Mouse (Mus musculus) heart, embryonic 13.5 days (tissue): Measurements from ENCODE around the gene Zfp704. TPM values are rescaled to one million over a fixed set of nuclear protein-coding genes. Genes with fewer than 3 reads are reported as not detected.

ENCODE experiments used
- ATAC-seq: fragments of 200-750 bp; cut with Nextera tagmentation; 2 replicates; pipeline ENCODE4 v1.8.0; 2017; ENCODE audit warnings: moderate TSS enrichment; ENCODE audit not compliant: insufficient number of reproducible peaks, low FRiP score, low TSS enrichment; ENCODE audit errors: extremely low read depth
- H3K27ac ChIP-seq: fragments of 300-500 bp; sonication (generic); replicated peaks from 2 replicates; pipeline ENCODE4 v1.5.1; 2015; ENCODE audit warnings: moderate library complexity, mild to moderate bottlenecking, inconsistent platforms
- H3K27me3 ChIP-seq: fragments of 300-500 bp; sonication (generic); replicated peaks from 2 replicates; pipeline ENCODE4 v1.6.1; 2015; ENCODE audit warnings: mild to moderate bottlenecking, inconsistent platforms
- H3K36me3 ChIP-seq: fragments of 300-500 bp; sonication (generic); 2 replicates; pipeline ENCODE4 v1.6.1; 2015; ENCODE audit warnings: mild to moderate bottlenecking, inconsistent platforms
- H3K4me1 ChIP-seq: fragments of 300-500 bp; sonication (generic); 2 replicates; pipeline ENCODE4 v1.6.1; 2015; ENCODE audit warnings: inconsistent platforms
- H3K4me2 ChIP-seq: fragments of 300-500 bp; sonication (generic); 2 replicates; pipeline ENCODE4 v1.6.1; 2015; ENCODE audit warnings: inconsistent platforms, mild to moderate bottlenecking, moderate library complexity
- H3K4me3 ChIP-seq: fragments of 300-500 bp; sonication (generic); 2 replicates; pipeline ENCODE4 v1.5.1; 2015; ENCODE audit warnings: moderate library complexity, mild to moderate bottlenecking, inconsistent platforms
- H3K9ac ChIP-seq: fragments of 300-500 bp; sonication (generic); 2 replicates; pipeline ENCODE4 v1.6.1; 2015; ENCODE audit warnings: inconsistent platforms, mild to moderate bottlenecking, moderate library complexity
- H3K9me3 ChIP-seq: fragments of 300-500 bp; sonication (generic); 2 replicates; pipeline ENCODE4 v1.6.1; 2016; ENCODE audit warnings: inconsistent platforms
- WGBS: fragments of 180-500 bp; shearing (Covaris S2); methylation state at CpG from one replicate; pipeline ENCODE4 v1.1.7; 2015; ENCODE audit warnings: mixed read lengths; 5-methylcytosine and 5-hydroxymethylcytosine counted together
- polyA plus RNA-seq: library from polyadenylated mRNA; unstranded; fragments of >200 nt; fragmentation: Nextera tagmentation; extraction: Ambion mirVana; gene quantifications from 2 replicates; pipeline ENCODE4 v1.2.1, GENCODE M21; 2015

Gene Zfp704
- polyA plus RNA-seq, 1 experiment from 2014 or later, result 6.5 TPM

DNA sequence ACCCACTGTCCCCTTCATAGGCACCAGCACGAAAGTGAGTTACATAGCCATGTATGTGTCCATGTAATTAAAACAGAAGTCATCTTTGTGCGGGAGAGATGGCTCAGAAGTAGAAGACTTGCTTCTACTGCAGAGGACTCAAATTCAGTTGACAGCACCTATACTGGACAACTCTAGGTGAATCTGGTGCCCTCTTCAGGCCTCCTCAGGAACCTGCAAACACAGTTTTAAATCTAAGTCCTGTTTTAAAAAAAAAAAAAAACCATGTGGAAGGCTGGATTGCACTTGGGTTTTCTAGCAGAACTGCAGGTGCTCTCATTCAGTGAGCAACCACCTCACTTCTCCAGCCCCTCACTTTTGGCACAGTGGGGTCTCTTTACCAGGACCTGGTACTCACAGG lies 16.1 kb downstream of the Zfp704 start:
- WGBS, result 70% methylated on average over 2 of the region's 2 CpGs
- Histone ChIP-seq H3K36me3 (no peaks in the 10 kb centered on the region), H3K27ac (no peak overlapping the region), H3K9me3 (no peaks in the 10 kb centered on the region), H3K4me2 (no peak overlapping the region), H3K27me3 (no peaks in the 10 kb centered on the region), H3K9ac (no peak overlapping the region), H3K4me3 (no peak overlapping the region), H3K4me1 (peaks cover 27% of the 10 kb centered on the region)
- no peak for ATAC-seq

DNA sequence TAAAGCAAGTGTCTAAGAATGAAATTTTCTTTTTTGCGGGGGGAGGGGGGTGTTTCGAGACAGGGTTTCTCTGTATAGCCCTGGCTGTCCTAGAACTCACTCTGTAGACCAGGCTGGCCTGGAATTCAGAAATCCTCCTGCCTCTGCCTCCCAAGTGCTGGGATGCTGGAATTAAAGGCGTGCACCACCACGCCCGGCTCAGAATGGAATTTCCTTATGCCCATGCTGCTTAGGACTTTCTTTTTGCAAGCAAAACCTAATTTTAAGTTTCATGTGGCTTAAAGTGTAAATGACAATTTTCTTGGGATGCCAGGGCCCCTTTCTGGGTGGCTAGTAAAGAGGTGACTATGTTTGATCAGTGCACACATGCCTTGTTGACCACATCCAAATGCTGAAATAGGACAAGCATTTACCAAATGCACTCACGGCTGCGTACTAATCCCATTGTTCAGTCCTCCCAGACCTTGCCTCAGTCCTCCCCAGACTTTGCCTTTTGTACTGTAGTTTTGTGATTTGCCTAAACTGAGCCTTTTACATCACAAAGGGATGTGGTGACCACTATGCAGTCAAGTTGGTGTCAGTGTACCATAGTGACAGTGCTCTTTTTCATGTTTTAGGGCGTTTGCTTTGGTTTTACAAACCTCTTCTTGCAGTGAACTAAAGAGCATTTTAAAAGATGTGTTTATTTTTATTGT lies 18.3 kb downstream of the Zfp704 start:
- no peak for ATAC-seq
- no peak overlapping the region for H3K27ac ChIP-seq
- 92% methylated on average over 8 of the region's 8 CpGs for WGBS
- peaks cover 6% of the 10 kb centered on the region; the same call in 1 of the 2 replicates for H3K36me3 ChIP-seq
- no peaks in the 10 kb centered on the region for H3K27me3 ChIP-seq
- no peaks in the 10 kb centered on the region for H3K9me3 ChIP-seq
- H3K4me1 ChIP-seq, result peaks cover 27% of the 10 kb centered on the region
- no peak overlapping the region for H3K4me3 ChIP-seq
- no peak overlapping the region for H3K9ac ChIP-seq
- no peak overlapping the region for H3K4me2 ChIP-seq

DNA sequence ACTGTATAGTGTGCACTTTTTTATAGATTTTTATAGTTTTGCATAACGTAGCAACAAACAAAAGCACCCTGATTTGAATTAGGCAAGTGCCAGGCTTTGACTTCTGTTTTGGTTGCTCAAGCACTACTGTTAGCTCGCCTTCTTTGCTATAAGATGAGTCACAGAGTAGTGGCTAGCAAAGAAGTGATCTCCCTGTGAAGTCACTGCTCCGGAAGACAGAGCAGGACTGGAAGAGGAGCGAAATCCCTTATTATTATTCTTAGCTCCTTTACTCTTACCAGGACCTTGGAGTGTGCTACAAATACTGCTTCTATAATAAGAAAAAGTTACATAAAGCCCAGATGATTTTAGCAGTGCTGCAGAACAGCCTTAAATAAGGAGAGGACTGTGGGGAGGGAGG lies 21.2 kb downstream of the Zfp704 start:
- 79% methylated on average over 4 of the region's 4 CpGs for WGBS
- H3K27me3 ChIP-seq, result no peaks in the 10 kb centered on the region
- H3K4me3 ChIP-seq, result no peak overlapping the region
- ATAC-seq, result no peak
- no peak overlapping the region for H3K9ac ChIP-seq
- no peak overlapping the region for H3K27ac ChIP-seq
- H3K4me1 ChIP-seq, result peaks cover 34% of the 10 kb centered on the region
- H3K4me2 ChIP-seq, result no peak overlapping the region
- H3K36me3 ChIP-seq, result peaks cover 9% of the 10 kb centered on the region; the same call in 1 of the 2 replicates
- no peaks in the 10 kb centered on the region for H3K9me3 ChIP-seq

DNA sequence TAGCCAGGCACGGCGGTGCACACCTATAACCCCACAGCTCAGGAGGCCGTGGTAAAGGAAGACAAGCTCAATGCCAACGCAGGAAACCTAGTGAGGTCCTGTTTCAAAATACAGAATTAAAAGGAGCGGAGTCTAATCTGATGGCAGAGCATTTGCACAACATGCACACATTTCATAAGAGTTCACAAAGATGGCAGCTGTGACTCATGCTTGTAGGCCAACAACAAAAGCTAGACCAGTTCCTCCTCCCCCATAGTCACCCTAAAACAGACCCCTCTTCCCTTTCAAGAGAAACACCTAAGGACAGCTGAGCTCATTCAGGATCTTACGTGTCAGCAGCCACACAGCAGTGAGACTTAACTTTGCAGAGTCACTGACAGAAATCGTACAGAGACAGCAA lies 22.6 kb downstream of the Zfp704 start:
- ATAC-seq, result no peak
- Histone ChIP-seq H3K4me3 (no peak overlapping the region), H3K36me3 (peaks cover 9% of the 10 kb centered on the region; the same call in 1 of the 2 replicates), H3K27ac (no peak overlapping the region), H3K9me3 (no peaks in the 10 kb centered on the region), H3K9ac (no peak overlapping the region), H3K4me2 (no peak overlapping the region), H3K4me1 (peaks cover 42% of the 10 kb centered on the region), H3K27me3 (no peaks in the 10 kb centered on the region)
- WGBS, result 93% methylated on average over 7 of the region's 7 CpGs

DNA sequence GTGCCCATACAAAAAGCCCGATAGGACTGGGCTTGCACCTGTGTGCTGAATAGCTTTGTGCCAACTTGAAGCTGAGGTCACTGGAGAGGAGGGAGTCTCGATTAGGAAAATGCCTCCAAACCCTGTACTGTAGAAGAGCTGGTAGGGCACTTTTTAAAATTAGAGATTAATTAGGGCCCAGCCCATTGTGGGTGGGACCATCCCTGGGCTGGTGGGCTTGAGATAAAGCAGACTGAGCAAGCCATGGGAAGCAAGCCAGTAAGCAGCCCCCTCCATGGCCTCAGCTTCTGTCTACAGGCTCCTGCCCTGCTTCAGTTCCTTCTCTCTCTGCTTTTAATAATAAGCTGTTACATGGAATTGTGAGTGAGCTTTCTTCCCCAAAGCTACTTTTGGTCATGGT lies 26.4 kb downstream of the Zfp704 start:
- ATAC-seq, result no peak
- H3K36me3 ChIP-seq, result peaks cover 9% of the 10 kb centered on the region; the same call in 1 of the 2 replicates

DNA sequence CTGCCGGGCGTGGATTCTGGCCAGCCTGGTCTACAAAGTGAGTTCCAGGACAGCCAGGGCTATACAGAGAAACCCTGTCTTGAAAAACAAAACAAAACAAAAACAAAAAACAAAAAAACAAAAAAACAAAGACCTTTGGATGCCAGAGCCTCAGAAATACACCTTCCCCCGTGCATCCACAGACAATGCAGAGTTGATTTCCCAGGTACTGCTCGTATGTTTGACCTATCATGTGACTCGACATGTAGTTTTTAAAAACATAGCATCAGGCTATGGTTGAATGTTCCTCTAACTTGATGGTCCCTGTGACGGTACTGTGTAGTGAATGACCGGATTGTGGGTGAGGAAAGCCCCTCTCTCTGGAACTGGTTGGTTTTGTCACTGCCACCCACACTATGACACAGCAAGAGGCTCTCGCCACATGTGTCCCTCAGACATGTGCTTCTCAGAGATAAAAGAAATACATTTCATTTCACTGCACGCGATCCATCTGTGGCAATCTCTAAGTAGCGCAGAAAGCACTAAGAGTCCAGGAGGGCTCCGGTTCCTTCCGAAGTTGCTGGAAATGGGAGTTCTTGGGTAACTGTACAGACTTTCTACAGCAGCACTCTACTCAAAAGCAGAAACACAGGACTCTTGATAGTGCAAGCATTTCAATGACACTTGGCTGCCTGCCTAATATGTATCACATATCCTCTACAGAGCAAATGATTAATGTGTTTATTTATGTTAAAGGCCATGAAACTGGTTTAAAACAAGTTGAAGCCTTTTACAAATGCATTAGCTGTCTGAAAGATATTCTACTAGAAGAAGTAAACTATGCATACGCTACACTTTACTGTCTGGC lies 28.7 kb downstream of the Zfp704 start:
- Histone ChIP-seq H3K4me2 (peak overlapping the region; percentile 55), H3K27ac (peak overlapping the region; percentile 82), H3K36me3 (no peaks in the 10 kb centered on the region), H3K27me3 (no peaks in the 10 kb centered on the region), H3K4me1 (peaks cover 67% of the 10 kb centered on the region), H3K9me3 (no peaks in the 10 kb centered on the region), H3K4me3 (peak overlapping the region; percentile 23; the same call in 1 of the 2 replicates), H3K9ac (peak overlapping the region; percentile 59; the same call in 1 of the 2 replicates)
- peak; percentile 52; the same call in 1 of the 2 replicates for ATAC-seq
- WGBS, result 53% methylated on average over 14 of the region's 14 CpGs

More for the DNA sequence above, 26.4 kb downstream of the Zfp704 start:
- Histone ChIP-seq H3K27me3 (no peaks in the 10 kb centered on the region), H3K4me3 (no peak overlapping the region), H3K9ac (peak overlapping the region; percentile 42; the same call in 1 of the 2 replicates), H3K27ac (peak overlapping the region; percentile 3; the same call in 1 of the 2 replicates), H3K9me3 (no peaks in the 10 kb centered on the region), H3K4me2 (no peak overlapping the region), H3K4me1 (peaks cover 57% of the 10 kb centered on the region)
- WGBS, result 54% methylated on average over 2 of the region's 2 CpGs

DNA sequence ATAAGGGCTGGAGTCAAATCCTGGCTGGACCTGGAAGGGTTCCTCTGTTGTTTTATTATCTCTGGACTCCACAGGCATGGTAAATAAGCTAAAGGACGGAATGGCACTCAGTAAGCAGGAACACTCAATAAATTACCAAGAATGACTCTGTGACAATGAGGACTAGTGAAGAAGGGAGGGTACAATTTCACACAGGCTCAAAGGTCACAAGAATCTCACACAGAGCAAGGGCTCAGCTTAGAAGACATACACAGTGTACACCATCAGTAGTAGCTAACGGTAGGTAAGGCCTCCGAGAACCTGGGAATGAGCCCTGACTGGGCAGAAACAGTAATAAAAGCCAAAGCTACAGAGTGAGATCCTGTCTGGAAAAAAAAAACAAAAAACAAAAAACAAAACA lies 29.8 kb downstream of the Zfp704 start:
- Histone ChIP-seq H3K27ac (no peak overlapping the region), H3K9ac (no peak overlapping the region), H3K9me3 (no peaks in the 10 kb centered on the region), H3K4me1 (peaks cover 73% of the 10 kb centered on the region), H3K27me3 (no peaks in the 10 kb centered on the region), H3K4me2 (no peak overlapping the region), H3K36me3 (no peaks in the 10 kb centered on the region), H3K4me3 (no peak overlapping the region)
- WGBS, result 79% methylated on average over 3 of the region's 3 CpGs
- no peak for ATAC-seq

DNA sequence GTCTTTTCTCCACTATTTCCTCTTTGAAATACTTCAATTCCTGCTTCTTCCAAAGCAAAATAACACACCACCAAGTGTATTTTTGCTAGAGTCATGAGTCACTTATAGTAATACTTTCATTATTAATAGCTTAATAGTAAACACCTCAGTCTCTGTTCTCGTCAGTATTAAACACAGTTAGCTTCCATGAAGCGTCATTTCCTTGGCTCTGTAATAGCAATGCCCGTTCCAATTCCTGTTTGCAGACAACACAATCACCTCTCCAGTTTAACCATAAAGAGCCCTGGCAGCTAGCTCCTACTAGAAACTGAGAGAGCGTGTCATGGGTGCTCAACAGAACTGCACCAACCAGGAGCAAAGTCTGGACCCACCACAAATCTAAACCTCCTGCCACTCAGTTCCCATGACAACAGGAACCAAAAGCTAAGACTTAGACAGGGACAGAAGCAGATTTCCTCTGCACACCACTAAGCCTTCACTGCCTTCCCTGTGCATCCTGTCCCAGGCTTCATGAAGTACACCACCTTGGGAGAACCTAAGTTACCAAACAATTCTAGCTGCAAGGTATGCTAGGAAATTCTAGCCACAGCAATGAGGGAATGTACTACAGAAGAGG lies 30.7 kb downstream of the Zfp704 start:
- no peaks in the 10 kb centered on the region for H3K36me3 ChIP-seq
- 61% methylated on average over 4 of the region's 4 CpGs for WGBS
- no peak overlapping the region for H3K9ac ChIP-seq
- H3K9me3 ChIP-seq, result no peaks in the 10 kb centered on the region
- H3K4me3 ChIP-seq, result no peak overlapping the region
- no peak overlapping the region for H3K4me2 ChIP-seq
- no peak overlapping the region for H3K27ac ChIP-seq
- peaks cover 77% of the 10 kb centered on the region for H3K4me1 ChIP-seq
- ATAC-seq, result no peak
- H3K27me3 ChIP-seq, result no peaks in the 10 kb centered on the region

DNA sequence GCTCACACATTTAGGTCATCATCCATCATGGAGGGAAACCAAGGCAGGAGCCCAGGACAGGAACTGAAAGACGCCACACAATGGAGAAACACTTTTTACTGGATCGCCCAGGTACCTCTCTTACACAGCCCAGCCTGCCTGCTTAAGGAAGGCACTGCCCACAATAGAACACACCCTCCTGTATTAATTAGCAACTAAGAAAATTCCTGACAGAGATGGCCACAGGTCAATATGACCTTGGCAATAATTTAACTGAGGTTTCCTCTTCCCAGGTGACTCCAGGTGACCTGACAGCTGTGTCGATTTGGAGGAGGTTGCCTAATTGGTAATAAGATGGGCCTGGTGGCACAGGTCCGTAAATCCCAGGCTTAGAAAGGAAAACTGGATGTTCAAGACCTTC lies 33.0 kb downstream of the Zfp704 start:
- no peak for ATAC-seq
- no peak overlapping the region for H3K9ac ChIP-seq
- 90% methylated on average over 4 of the region's 4 CpGs for WGBS
- H3K27me3 ChIP-seq, result no peaks in the 10 kb centered on the region
- H3K4me3 ChIP-seq, result no peak overlapping the region
- peaks cover 83% of the 10 kb centered on the region for H3K4me1 ChIP-seq
- H3K27ac ChIP-seq, result no peak overlapping the region
- no peaks in the 10 kb centered on the region for H3K36me3 ChIP-seq
- H3K4me2 ChIP-seq, result no peak overlapping the region
- H3K9me3 ChIP-seq, result no peaks in the 10 kb centered on the region

DNA sequence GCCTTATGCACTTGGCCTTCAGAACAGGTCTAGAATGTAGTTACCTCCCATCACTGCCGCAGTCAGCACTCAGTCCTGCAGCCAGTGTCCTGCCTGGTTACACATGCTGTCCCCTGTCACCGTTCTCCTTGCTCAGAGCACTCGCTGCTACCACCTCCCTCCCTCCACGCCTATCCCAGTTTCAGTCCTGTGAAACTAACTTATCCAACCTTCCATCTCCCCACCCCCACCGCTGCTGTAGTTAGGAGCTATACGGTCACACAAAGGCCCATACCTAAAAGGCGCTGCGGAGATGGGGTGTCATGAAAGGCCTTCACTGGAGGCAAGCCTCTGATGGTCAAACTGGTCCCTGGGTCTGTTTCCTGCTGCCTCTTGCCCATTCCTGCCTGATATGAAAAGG lies 35.6 kb downstream of the Zfp704 start:
- WGBS, result 54% methylated on average over 8 of the region's 8 CpGs
- H3K9ac ChIP-seq, result no peak overlapping the region
- no peak overlapping the region for H3K4me3 ChIP-seq
- peaks cover 59% of the 10 kb centered on the region for H3K4me1 ChIP-seq
- H3K27ac ChIP-seq, result peak overlapping the region; percentile 53; the same call in 1 of the 2 replicates
- no peaks in the 10 kb centered on the region for H3K9me3 ChIP-seq
- no peaks in the 10 kb centered on the region for H3K36me3 ChIP-seq
- H3K27me3 ChIP-seq, result no peaks in the 10 kb centered on the region
- no peak for ATAC-seq
- H3K4me2 ChIP-seq, result no peak overlapping the region

DNA sequence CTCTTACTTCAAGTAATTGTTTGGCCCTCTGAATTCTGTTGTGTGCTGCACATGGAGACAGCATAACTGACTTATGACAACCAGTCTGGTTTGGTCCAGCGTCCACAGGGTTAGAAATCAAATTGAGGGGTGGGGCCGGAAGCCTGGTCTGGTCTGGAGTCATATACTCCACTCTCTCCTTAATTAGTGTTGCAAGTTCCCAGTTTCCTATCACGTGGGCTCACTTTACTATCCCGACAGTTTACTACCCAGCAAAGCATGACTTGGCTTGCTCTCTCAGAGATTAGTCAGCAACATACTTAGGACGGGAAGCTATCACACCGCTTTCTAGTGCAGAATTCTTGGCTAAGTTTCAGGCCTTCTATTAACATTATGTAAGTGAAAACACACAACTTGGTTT lies 36.3 kb downstream of the Zfp704 start:
- Histone ChIP-seq H3K27ac (0 out of 2 replicates have a peak overlapping the region, but pooled peaks have one; percentile 48), H3K9me3 (no peaks in the 10 kb centered on the region), H3K9ac (no peak overlapping the region), H3K4me2 (peak overlapping the region; percentile 4; the same call in 1 of the 2 replicates), H3K27me3 (no peaks in the 10 kb centered on the region), H3K36me3 (no peaks in the 10 kb centered on the region), H3K4me3 (no peak overlapping the region), H3K4me1 (peaks cover 54% of the 10 kb centered on the region)
- ATAC-seq, result peak; percentile 71
- 26% methylated on average over 6 of the region's 6 CpGs for WGBS
